Mouse (Mus musculus) myocyte (in vitro differentiated cells): ENCODE measurements around the gene Ssr3.

Experiments
- CEBPB ChIP-seq: IDR thresholded peaks from 2 replicates; pipeline ENCODE4 v1.6.1; 2011; ENCODE audit warnings: mild to moderate bottlenecking, moderate library complexity; ENCODE audit not compliant: poor library complexity, insufficient read depth, severe bottlenecking
- E2F4 ChIP-seq: IDR thresholded peaks from one replicate; pipeline ENCODE4 v1.6.1; 2011; ENCODE audit warnings: mild to moderate bottlenecking, control low read depth, moderate library complexity; ENCODE audit not compliant: insufficient read depth
- MAX ChIP-seq: IDR thresholded peaks from one replicate; pipeline ENCODE4 v1.6.1; 2011; ENCODE audit warnings: low read depth, mild to moderate bottlenecking, control low read depth
- MYOD1 ChIP-seq, 3 experiments: IDR thresholded peaks; one replicate each; pipeline ENCODE4 v1.6.1; 2011; ENCODE audit warnings: control low read depth in 2 of 3, low read depth in 2 of 3, mild to moderate bottlenecking in 2 of 3, moderate library complexity in 1 of 3; ENCODE audit not compliant: insufficient read length in 2 of 3, control insufficient read depth in 1 of 3
- POLR2A ChIP-seq: IDR thresholded peaks from one replicate; pipeline ENCODE4 v1.6.1; 2011; ENCODE audit warnings: low read depth, mild to moderate bottlenecking, control low read depth, moderate library complexity; ENCODE audit not compliant: insufficient read length
- POLR2AphosphoS2 ChIP-seq: IDR thresholded peaks from one replicate; pipeline ENCODE4 v1.6.1; 2011; ENCODE audit warnings: low read depth, control low read depth; ENCODE audit not compliant: insufficient read length
- REST ChIP-seq: IDR thresholded peaks from one replicate; pipeline ENCODE4 v1.6.1; 2011; ENCODE audit warnings: mild to moderate bottlenecking, control low read depth, moderate library complexity; ENCODE audit not compliant: insufficient read depth, insufficient read length
- TCF12 ChIP-seq: IDR thresholded peaks from one replicate; pipeline ENCODE4 v1.6.1; 2011; ENCODE audit warnings: mild to moderate bottlenecking, control low read depth; ENCODE audit not compliant: poor library complexity, insufficient read depth, severe bottlenecking

- no peak for TF ChIP-seq POLR2A
- no peak for TF ChIP-seq MAX
- TF ChIP-seq POLR2AphosphoS2, result no peak
- TF ChIP-seq MYOD1 (IDR thresholded peaks at IDR 0.05; ENCODE audit: control insufficient read depth in 1 of 3, insufficient read length in 2 of 3, low read depth in 2 of 3), result no peak
- no peak for TF ChIP-seq CEBPB
- TF ChIP-seq E2F4, result no peak
- no peak for TF ChIP-seq TCF12
- no peak for TF ChIP-seq REST
Observed at GRCm38 (mm10) chr3:65355479-65355878, 36.9 kb downstream of the Ssr3 start.
